Comparison of ENCODE assay signal across 9 mouse cellular contexts in the genomic region with DNA sequence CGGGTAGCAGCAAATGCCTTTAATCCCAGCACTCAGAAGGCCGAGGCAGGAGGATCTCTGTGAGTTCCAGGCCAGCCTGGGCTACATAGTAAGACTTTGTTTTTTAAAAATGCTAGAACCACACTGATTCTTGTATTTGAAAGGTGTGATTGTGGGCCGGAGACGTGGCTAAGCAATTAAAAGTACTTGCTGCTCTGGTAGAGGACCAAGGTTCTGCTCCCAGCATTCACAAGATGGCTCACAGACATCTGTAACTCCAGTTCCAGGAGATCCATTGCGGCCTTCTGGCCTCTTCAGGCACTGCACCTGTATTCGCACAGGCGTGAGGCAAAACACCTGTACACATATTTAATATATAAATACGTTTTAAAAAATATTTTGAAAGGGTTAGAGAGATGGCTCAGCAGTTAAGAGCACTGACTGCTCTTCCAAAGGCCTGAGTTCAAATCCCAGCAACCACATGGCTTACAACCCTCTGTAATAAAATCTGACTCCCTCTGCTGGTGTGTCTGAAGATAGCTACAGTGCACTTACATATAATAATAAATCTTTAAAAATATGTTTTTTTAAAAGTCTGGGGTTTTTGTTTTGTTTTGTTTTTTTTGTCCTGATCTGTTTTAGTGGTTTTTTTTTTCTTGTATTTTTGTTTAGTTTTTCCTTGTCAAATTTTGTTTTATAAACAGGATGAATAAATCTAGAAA. TPM values are rescaled to one million over a fixed set of nuclear protein-coding genes. Genes with fewer than 3 reads are reported as not detected.
DNase-seq lines count a peak whose midpoint lies in the region; ATAC-seq lines count a peak whose summit lies in the region.
"Had no signal": no experiment of that assay in that cellular context is flagged by ENCODE, and none has a peak within 500 bp of the region (broad histone marks: within the 10 kb centered on the region; RNA-seq: fewer than 3 reads in every experiment).

No protein-coding gene starts in this region.

- no peak overlapping the region; the same call in 1 of the 2 replicates for H3K4me3 ChIP-seq in lung, embryonic 16.5 days (ENCODE audit: low read length)
- no peak overlapping the region for H3K4me3 ChIP-seq in intestine, embryonic 14.5 days (ENCODE audit: low read depth, low read length)
- no peak overlapping the region for H3K4me3 ChIP-seq in stomach, embryonic 15.5 days (replicated peaks)
- no peak overlapping the region for H3K4me3 ChIP-seq in forebrain, embryonic 15.5 days

- no peaks in the 10 kb centered on the region for H3K9me3 ChIP-seq in lung, embryonic 16.5 days (ENCODE audit: control insufficient read depth, low read length)
- H3K9me3 ChIP-seq in intestine, embryonic 14.5 days (ENCODE audit: control insufficient read depth, low read length): no peaks in the 10 kb centered on the region
- H3K9me3 ChIP-seq in stomach, embryonic 15.5 days: no peaks in the 10 kb centered on the region
- H3K9me3 ChIP-seq in forebrain, embryonic 15.5 days: no peaks in the 10 kb centered on the region
- H3K9me3 ChIP-seq: neural tube, embryonic 12.5 days had no signal

- peak overlapping the region; percentile 84 for H3K4me2 ChIP-seq in lung, embryonic 16.5 days (ENCODE audit: low read depth, low read length)
- H3K4me2 ChIP-seq in intestine, embryonic 14.5 days (ENCODE audit: low read length): peak overlapping the region; percentile 85
- H3K4me2 ChIP-seq in stomach, embryonic 15.5 days: peak overlapping the region; percentile 86; the same call in 1 of the 2 replicates
- no peak overlapping the region; the same call in 1 of the 2 replicates for H3K4me2 ChIP-seq in forebrain, embryonic 15.5 days (replicated peaks)

- H3K4me1 ChIP-seq in lung, embryonic 16.5 days (replicated peaks; ENCODE audit: control insufficient read depth, insufficient read depth, low read length): peaks cover 5% of the 10 kb centered on the region
- H3K4me1 ChIP-seq in intestine, embryonic 14.5 days (replicated peaks; ENCODE audit: control insufficient read depth, insufficient read depth, low read length): no peaks in the 10 kb centered on the region
- no peaks in the 10 kb centered on the region; the same call in 1 of the 2 replicates for H3K4me1 ChIP-seq in stomach, embryonic 15.5 days
- H3K4me1 ChIP-seq in forebrain, embryonic 15.5 days: peaks cover 6% of the 10 kb centered on the region

- no peak overlapping the region for H3K9ac ChIP-seq in lung, embryonic 16.5 days (ENCODE audit: low read length)
- no peak overlapping the region for H3K9ac ChIP-seq in intestine, embryonic 14.5 days (ENCODE audit: low read length)
- no peak overlapping the region for H3K9ac ChIP-seq in stomach, embryonic 15.5 days
- H3K9ac ChIP-seq in forebrain, embryonic 15.5 days (replicated peaks): no peak overlapping the region

- H3K27me3 ChIP-seq in lung, embryonic 16.5 days (ENCODE audit: control insufficient read depth, insufficient read depth, low read depth, low read length): no peaks in the 10 kb centered on the region
- no peaks in the 10 kb centered on the region for H3K27me3 ChIP-seq in intestine, embryonic 14.5 days (replicated peaks; ENCODE audit: control insufficient read depth, insufficient read depth, low read length)
- no peaks in the 10 kb centered on the region for H3K27me3 ChIP-seq in stomach, embryonic 15.5 days (replicated peaks)
- H3K27me3 ChIP-seq in forebrain, embryonic 15.5 days: no peaks in the 10 kb centered on the region
- H3K27me3 ChIP-seq: neural tube, embryonic 12.5 days had no signal

- 0 out of 2 replicates have a peak overlapping the region, but pooled peaks have one; percentile 20 for H3K27ac ChIP-seq in lung, embryonic 16.5 days (ENCODE audit: low read length)
- no peak overlapping the region for H3K27ac ChIP-seq in intestine, embryonic 14.5 days (ENCODE audit: low read depth)
- no peak overlapping the region for H3K27ac ChIP-seq in stomach, embryonic 15.5 days
- no peak overlapping the region for H3K27ac ChIP-seq in forebrain, embryonic 15.5 days (replicated peaks)
- H3K27ac ChIP-seq: neural tube, embryonic 12.5 days had no signal

- no peak for DNase-seq in lung, adult 18-20 months
- DNase-seq in T-cell, adult 2 months (ENCODE audit: low spot score): peak; percentile 47
- no peak for DNase-seq in intestine, embryonic 14.5 days (ENCODE audit: low spot score)
- DNase-seq in frontal cortex, postnatal 14 days (ENCODE audit: low spot score in 2 of 2): no peak
- no peak for DNase-seq in urinary bladder, postnatal 36 days (ENCODE audit: low spot score in 2 of 2)

- no peaks in the 10 kb centered on the region for H3K36me3 ChIP-seq in lung, embryonic 16.5 days (ENCODE audit: control insufficient read depth, insufficient read depth, low read length)
- no peaks in the 10 kb centered on the region for H3K36me3 ChIP-seq in intestine, embryonic 14.5 days (ENCODE audit: control insufficient read depth, insufficient read depth, low read length)
- no peaks in the 10 kb centered on the region for H3K36me3 ChIP-seq in stomach, embryonic 15.5 days
- no peaks in the 10 kb centered on the region for H3K36me3 ChIP-seq in forebrain, embryonic 15.5 days
- H3K36me3 ChIP-seq: neural tube, embryonic 12.5 days had no signal

- no peak for ATAC-seq in lung, embryonic 16.5 days (ENCODE audit: low read depth)
- ATAC-seq in intestine, embryonic 14.5 days (replicated peaks; ENCODE audit: low FRiP score, low TSS enrichment, low read depth): no peak
- ATAC-seq in stomach, embryonic 15.5 days (ENCODE audit: insufficient read depth, low FRiP score, low read depth): no peak
- no peak for ATAC-seq in forebrain, embryonic 15.5 days (replicated peaks)

- WGBS in lung, embryonic 16.5 days: 92% methylated on average over 8 of the region's 8 CpGs
- 89% methylated on average over 8 of the region's 8 CpGs for WGBS in intestine, embryonic 14.5 days
- 92% methylated on average over 8 of the region's 8 CpGs for WGBS in stomach, embryonic 15.5 days
- WGBS in forebrain, embryonic 15.5 days: 92% methylated on average over 8 of the region's 8 CpGs

RNA-seq across cellular contexts. Expression of a gene that starts 0.7 kb away (rescaled TPM):
- polyA plus RNA-seq in lung, embryonic 16.5 days (2015; fragmentation: Nextera tagmentation; extraction: Ambion mirVana): 10.5 and 11.9 TPM in 2 replicates
- polyA plus RNA-seq in intestine, embryonic 14.5 days (2014; fragmentation: Nextera tagmentation; extraction: Ambion mirVana): 9.0 and 9.4 TPM in 2 replicates
- polyA plus RNA-seq in stomach, embryonic 15.5 days (2015; fragmentation: Nextera tagmentation; extraction: Ambion mirVana): 9.6 and 9.7 TPM in 2 replicates
- polyA plus RNA-seq in forebrain, embryonic 15.5 days (2015; fragmentation: Nextera tagmentation; extraction: Ambion mirVana): 0.88 and 1.2 TPM in 2 replicates

RNA-seq across cellular contexts. Expression of a gene that starts 36.8 kb away (rescaled TPM):
- polyA plus RNA-seq in lung, embryonic 16.5 days (2015; fragmentation: Nextera tagmentation; extraction: Ambion mirVana): 32.7 and 38.0 TPM in 2 replicates
- 36.2 and 39.8 TPM in 2 replicates for polyA plus RNA-seq in intestine, embryonic 14.5 days (2014; fragmentation: Nextera tagmentation; extraction: Ambion mirVana)
- polyA plus RNA-seq in stomach, embryonic 15.5 days (2015; fragmentation: Nextera tagmentation; extraction: Ambion mirVana): 34.8 and 35.6 TPM in 2 replicates
- 50.9 and 51.9 TPM in 2 replicates for polyA plus RNA-seq in forebrain, embryonic 15.5 days (2015; fragmentation: Nextera tagmentation; extraction: Ambion mirVana)
